Mouse (Mus musculus): ENCODE measurements at regions not wholly inside any gene's neighbourhood (a gene's known extent, or its start where the extent isn't known, plus 50 kb on each side); places are given as distances from the start of the nearest gene placed in this dataset.

- Histone ChIP-seq H3K4me1 (ENCODE audit: control insufficient read depth, insufficient read depth, low read length) (no peaks in the 10 kb centered on the region), H3K9ac (ENCODE audit: low read depth, low read length) (no peak overlapping the region), H3K79me2 (ENCODE audit: control insufficient read depth, insufficient read depth, low read length) (no peaks in the 10 kb centered on the region), H3K27ac (replicated peaks; ENCODE audit: insufficient read depth, low read depth, low read length) (no peak overlapping the region), H3K36me3 (ENCODE audit: control insufficient read depth, insufficient read depth, low read length) (no peaks in the 10 kb centered on the region), H3K27me3 (ENCODE audit: control insufficient read depth, insufficient read depth, low read length) (no peaks in the 10 kb centered on the region), H3K4me3 (ENCODE audit: insufficient read depth, low read depth, low read length) (no peak overlapping the region)
- TF ChIP-seq POLR2A (IDR thresholded peaks at IDR 0.05; ENCODE audit: extremely low read depth, insufficient read depth, low read length) = no peak
- TF ChIP-seq CTCF (IDR thresholded peaks at IDR 0.05; ENCODE audit: low read depth, low read length) = no peak
- 41% methylated on average over 1 of the region's 1 CpGs for WGBS
- peak; percentile 15 for DNase-seq (ENCODE audit: extremely low read depth, low read depth, low spot score)
Measured at GRCm38 (mm10) chr14:103989949-103990348, 145.7 kb upstream of the Ednrb start.

GRCm38 (mm10) chr14:103987266-103987665, 143.1 kb upstream of the Ednrb start:
- Histone ChIP-seq H3K36me3 (ENCODE audit: control insufficient read depth, insufficient read depth, low read length) (no peaks in the 10 kb centered on the region), H3K27ac (replicated peaks; ENCODE audit: insufficient read depth, low read depth, low read length) (no peak overlapping the region), H3K27me3 (ENCODE audit: control insufficient read depth, insufficient read depth, low read length) (no peaks in the 10 kb centered on the region; the same call in 1 of the 2 replicates), H3K4me3 (ENCODE audit: insufficient read depth, low read depth, low read length) (no peak overlapping the region), H3K4me1 (ENCODE audit: control insufficient read depth, insufficient read depth, low read length) (no peaks in the 10 kb centered on the region), H3K9ac (ENCODE audit: low read depth, low read length) (no peak overlapping the region), H3K79me2 (ENCODE audit: control insufficient read depth, insufficient read depth, low read length) (no peaks in the 10 kb centered on the region)
- DNase-seq (ENCODE audit: extremely low read depth, low read depth, low spot score) = no peak
- TF ChIP-seq POLR2A (IDR thresholded peaks at IDR 0.05; ENCODE audit: extremely low read depth, insufficient read depth, low read length) = no peak
- TF ChIP-seq CTCF (IDR thresholded peaks at IDR 0.05; ENCODE audit: low read depth, low read length) = no peak
- 76% methylated on average over 3 of the region's 3 CpGs for WGBS

GRCm38 (mm10) chr14:103984349-103984748, 140.1 kb upstream of the Ednrb start:
- WGBS = 95% methylated on average over 5 of the region's 5 CpGs
- H3K36me3 ChIP-seq (ENCODE audit: control insufficient read depth, insufficient read depth, low read length) = no peaks in the 10 kb centered on the region
- TF ChIP-seq POLR2A (IDR thresholded peaks at IDR 0.05; ENCODE audit: extremely low read depth, insufficient read depth, low read length) = no peak
- no peak for TF ChIP-seq CTCF (IDR thresholded peaks at IDR 0.05; ENCODE audit: low read depth, low read length)
- no peaks in the 10 kb centered on the region; the same call in 1 of the 2 replicates for H3K27me3 ChIP-seq (ENCODE audit: control insufficient read depth, insufficient read depth, low read length)
- DNase-seq (ENCODE audit: extremely low read depth, low read depth, low spot score) = no peak
- H3K9ac ChIP-seq (ENCODE audit: low read depth, low read length) = no peak overlapping the region
- no peak overlapping the region for H3K27ac ChIP-seq (replicated peaks; ENCODE audit: insufficient read depth, low read depth, low read length)
- no peak overlapping the region for H3K4me3 ChIP-seq (ENCODE audit: insufficient read depth, low read depth, low read length)
- H3K79me2 ChIP-seq (ENCODE audit: control insufficient read depth, insufficient read depth, low read length) = no peaks in the 10 kb centered on the region
- no peaks in the 10 kb centered on the region for H3K4me1 ChIP-seq (ENCODE audit: control insufficient read depth, insufficient read depth, low read length)

GRCm38 (mm10) chr14:103978808-103979207, 134.6 kb upstream of the Ednrb start:
- Histone ChIP-seq H3K27ac (replicated peaks; ENCODE audit: insufficient read depth, low read depth, low read length) (no peak overlapping the region), H3K36me3 (ENCODE audit: control insufficient read depth, insufficient read depth, low read length) (no peaks in the 10 kb centered on the region), H3K4me1 (ENCODE audit: control insufficient read depth, insufficient read depth, low read length) (no peaks in the 10 kb centered on the region; the same call in 1 of the 2 replicates), H3K4me3 (ENCODE audit: insufficient read depth, low read depth, low read length) (no peak overlapping the region), H3K79me2 (ENCODE audit: control insufficient read depth, insufficient read depth, low read length) (no peaks in the 10 kb centered on the region), H3K9ac (ENCODE audit: low read depth, low read length) (no peak overlapping the region), H3K27me3 (ENCODE audit: control insufficient read depth, insufficient read depth, low read length) (no peaks in the 10 kb centered on the region; the same call in 1 of the 2 replicates)
- DNase-seq (ENCODE audit: extremely low read depth, low read depth, low spot score) = peak; percentile 14
- 60% methylated on average over 2 of the region's 2 CpGs for WGBS
- TF ChIP-seq CTCF (IDR thresholded peaks at IDR 0.05; ENCODE audit: low read depth, low read length) (no peak), POLR2A (IDR thresholded peaks at IDR 0.05; ENCODE audit: extremely low read depth, insufficient read depth, low read length) (no peak)

- no peak for DNase-seq (ENCODE audit: extremely low read depth, low read depth, low spot score)
- Histone ChIP-seq H3K4me1 (ENCODE audit: control insufficient read depth, insufficient read depth, low read length) (no peaks in the 10 kb centered on the region; the same call in 1 of the 2 replicates), H3K79me2 (ENCODE audit: control insufficient read depth, insufficient read depth, low read length) (no peaks in the 10 kb centered on the region), H3K36me3 (ENCODE audit: control insufficient read depth, insufficient read depth, low read length) (no peaks in the 10 kb centered on the region), H3K4me3 (ENCODE audit: insufficient read depth, low read depth, low read length) (no peak overlapping the region), H3K27me3 (ENCODE audit: control insufficient read depth, insufficient read depth, low read length) (no peaks in the 10 kb centered on the region), H3K9ac (ENCODE audit: low read depth, low read length) (no peak overlapping the region), H3K27ac (replicated peaks; ENCODE audit: insufficient read depth, low read depth, low read length) (no peak overlapping the region)
- WGBS = 17% methylated on average over 2 of the region's 2 CpGs
- TF ChIP-seq POLR2A (IDR thresholded peaks at IDR 0.05; ENCODE audit: extremely low read depth, insufficient read depth, low read length) (no peak), CTCF (IDR thresholded peaks at IDR 0.05; ENCODE audit: low read depth, low read length) (no peak)
Measured at GRCm38 (mm10) chr14:103977769-103978168, 133.6 kb upstream of the Ednrb start.

GRCm38 (mm10) chr14:103973955-103974354, 129.8 kb upstream of the Ednrb start:
- H3K4me3 ChIP-seq (ENCODE audit: insufficient read depth, low read depth, low read length) = no peak overlapping the region
- H3K79me2 ChIP-seq (ENCODE audit: control insufficient read depth, insufficient read depth, low read length) = no peaks in the 10 kb centered on the region
- H3K27ac ChIP-seq (replicated peaks; ENCODE audit: insufficient read depth, low read depth, low read length) = no peak overlapping the region
- H3K4me1 ChIP-seq (ENCODE audit: control insufficient read depth, insufficient read depth, low read length) = no peaks in the 10 kb centered on the region; the same call in 1 of the 2 replicates
- no peak for DNase-seq (ENCODE audit: extremely low read depth, low read depth, low spot score)
- no peak overlapping the region for H3K9ac ChIP-seq (ENCODE audit: low read depth, low read length)
- TF ChIP-seq CTCF (IDR thresholded peaks at IDR 0.05; ENCODE audit: low read depth, low read length) = no peak
- no peaks in the 10 kb centered on the region for H3K27me3 ChIP-seq (ENCODE audit: control insufficient read depth, insufficient read depth, low read length)
- no peaks in the 10 kb centered on the region for H3K36me3 ChIP-seq (ENCODE audit: control insufficient read depth, insufficient read depth, low read length)
- 78% methylated on average over 4 of the region's 4 CpGs for WGBS

Measured in liver, adult 2 months (tissue).